Mouse (Mus musculus) kidney, postnatal 14 days (tissue): ENCODE measurements around the gene Il1rapl1.

Experiments
- DNase-seq: peaks from one replicate; pipeline ENCODE4 v3.0.0; 2022; ENCODE audit warnings: mixed read lengths

The Il1rapl1 gene

DNA sequence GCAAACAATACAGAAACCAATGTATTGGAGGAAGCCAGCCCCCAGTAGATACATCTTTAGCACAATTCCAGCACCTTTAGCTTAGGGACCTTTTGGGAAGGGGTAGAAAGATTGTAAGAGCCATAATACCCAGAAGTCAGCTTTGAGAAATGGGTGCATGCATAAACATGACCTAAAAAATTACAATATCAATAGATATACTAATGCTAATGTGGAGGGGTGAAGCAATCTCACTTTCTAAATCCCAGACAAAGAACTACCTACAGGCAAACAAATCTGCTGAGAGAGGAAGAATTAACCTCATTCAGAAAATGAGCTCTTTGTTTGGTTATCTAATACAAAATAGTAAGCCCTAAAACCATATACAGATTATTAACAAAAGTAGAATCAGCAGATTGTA, 607.4 kb downstream of the Il1rapl1 start:
- no peak for DNase-seq

DNA sequence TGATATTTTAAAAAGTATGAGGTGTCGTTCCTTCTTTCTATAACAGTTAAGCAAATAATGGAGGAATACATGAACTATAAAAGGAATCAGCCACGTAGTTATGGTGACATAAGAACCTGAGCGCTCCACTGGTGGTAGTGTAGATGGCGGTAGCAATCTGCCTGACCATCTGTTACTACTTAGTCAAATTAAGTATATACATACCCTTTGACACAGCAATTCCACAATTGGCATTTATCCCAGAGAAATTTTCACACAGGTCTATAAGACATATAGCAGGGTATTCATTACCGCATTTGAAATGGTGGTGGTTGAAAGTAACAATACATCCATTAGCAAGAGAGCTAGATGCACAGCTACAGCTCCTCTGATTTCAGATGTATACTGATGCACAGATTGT, 612.8 kb downstream of the Il1rapl1 start:
- no peak for DNase-seq

DNA sequence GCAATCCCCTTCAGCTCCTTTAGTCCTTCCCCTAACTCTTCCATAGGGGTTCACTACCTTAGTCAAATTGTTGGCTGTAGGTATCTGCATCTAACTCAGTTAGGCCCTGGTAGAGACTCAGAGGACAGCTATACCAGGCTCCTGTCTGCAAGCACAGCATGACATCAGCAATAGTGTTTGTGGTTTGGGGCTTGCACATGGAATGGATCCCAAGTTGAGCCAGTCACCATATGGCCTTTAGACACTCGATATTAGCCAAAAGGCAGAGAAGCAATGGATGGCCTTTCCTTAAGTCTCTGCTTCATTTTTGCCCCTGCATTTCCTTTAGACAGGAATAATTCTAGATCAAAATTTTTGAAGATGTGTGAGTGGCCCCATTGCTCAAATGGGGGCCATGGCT, 632.0 kb downstream of the Il1rapl1 start:
- DNase-seq, result no peak

DNA sequence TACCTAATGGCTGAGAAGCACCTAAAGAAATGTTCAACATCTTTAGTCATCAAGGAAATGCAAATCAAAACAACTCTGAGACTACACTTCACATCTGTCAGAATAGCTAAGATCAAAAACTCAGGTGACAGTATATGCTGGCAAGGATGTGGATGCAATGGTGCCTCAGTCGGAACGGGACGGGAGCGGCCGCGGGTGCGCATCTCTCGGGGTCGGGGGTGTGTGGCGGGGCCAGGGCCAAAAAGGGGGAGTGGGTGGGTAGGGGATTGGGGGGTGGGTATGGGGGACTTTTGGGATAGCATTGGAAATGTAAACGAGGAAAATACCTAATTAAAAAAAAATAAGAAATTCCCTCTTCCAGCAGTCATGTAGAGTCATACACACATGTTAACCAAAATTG, 877.3 kb downstream of the Il1rapl1 start:
- peak; percentile 88 for DNase-seq

DNA sequence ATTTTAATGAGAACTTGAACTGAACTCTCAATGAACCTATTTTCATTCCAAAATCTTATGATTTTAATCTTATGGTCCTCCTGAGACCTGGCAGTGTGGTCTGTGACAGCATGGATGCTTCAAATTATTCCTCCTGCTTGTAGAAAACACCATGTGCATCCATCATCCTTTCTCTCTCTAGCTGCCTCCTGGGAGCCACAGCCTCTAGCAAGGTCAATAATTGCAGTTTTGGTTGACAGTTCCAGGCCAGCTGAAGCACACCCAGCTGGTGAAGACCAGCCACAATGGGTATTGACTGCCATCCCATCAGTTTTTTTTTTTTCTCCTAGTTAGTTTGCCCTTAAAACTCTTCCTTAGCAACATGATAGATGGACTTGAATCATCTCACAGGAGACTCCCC, 890.2 kb downstream of the Il1rapl1 start:
- DNase-seq, result no peak

DNA sequence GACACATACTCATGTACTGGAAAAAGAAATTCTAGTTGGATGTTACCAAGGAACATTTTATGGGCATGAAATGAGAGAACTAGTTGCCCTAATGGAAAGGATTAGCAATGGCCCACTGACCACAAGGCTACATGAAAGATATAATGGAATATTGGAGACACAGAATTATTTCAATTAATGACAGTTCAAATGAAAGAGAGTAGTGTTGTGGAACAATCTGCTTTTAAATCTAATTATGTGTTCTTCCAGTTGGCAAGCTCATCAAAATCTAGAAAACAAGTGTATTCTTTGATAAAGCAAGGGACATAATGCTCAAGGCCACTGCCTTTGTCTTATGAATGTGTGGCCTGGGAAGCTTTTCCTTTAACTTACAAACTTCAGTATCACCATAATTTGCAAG, 1113.1 kb downstream of the Il1rapl1 start:
- no peak for DNase-seq

DNA sequence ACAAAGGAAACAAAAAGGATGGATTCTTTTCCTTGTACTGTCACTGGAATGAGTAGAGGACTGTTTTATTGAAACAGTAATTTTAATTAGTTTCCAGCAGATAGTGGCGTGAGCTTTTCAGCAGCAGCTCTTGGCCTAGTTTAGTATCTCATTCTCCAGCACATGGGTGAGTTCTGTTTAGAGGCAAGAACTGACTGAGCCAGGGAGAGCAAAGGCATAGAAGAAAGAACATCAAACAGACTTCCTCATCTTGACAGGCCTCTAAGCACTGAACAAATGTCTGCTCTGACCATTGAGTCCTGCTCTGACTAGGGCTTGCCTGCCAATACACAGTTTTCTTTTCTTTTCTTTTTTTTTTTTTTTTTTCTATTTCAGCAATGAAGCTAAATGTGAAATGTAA, 1160.3 kb downstream of the Il1rapl1 start:
- no peak for DNase-seq

DNA sequence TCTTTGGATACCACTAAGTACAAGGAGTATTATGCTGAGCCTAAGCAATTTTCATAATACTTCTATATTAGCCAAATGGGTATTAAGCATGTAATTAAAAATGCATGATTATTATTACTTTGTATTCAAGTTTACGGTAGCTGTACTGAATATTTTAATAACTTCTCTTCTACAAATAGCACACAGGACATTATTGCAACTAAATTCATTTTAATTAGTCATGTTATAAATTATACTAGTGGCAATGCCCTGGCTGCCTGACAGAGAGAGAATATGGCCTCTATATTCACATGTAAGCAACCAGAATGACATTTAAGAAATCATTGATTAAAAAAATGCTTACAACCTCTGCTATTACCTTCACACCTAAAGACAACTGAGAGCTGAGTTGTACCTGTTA, 1160.8 kb downstream of the Il1rapl1 start:
- no peak for DNase-seq

DNA sequence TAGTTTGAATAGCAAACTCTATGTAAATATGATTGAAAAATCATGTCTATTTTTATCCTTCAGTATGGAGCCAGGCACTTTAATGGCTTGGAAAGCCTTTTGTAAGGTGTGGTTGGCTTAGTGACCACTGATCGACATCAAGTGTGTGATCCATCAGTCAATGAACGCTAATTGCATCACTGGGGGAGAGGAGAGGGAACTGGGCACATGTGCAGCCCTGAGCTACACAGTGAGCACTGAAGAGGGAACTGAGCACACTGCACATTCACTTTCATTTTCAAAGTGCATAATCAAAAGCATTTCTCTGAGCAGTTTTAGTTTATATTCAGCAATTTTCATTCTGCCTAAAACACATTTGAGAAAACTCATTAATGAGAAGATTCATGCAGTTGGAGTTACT, 1164.5 kb downstream of the Il1rapl1 start:
- DNase-seq, result no peak

DNA sequence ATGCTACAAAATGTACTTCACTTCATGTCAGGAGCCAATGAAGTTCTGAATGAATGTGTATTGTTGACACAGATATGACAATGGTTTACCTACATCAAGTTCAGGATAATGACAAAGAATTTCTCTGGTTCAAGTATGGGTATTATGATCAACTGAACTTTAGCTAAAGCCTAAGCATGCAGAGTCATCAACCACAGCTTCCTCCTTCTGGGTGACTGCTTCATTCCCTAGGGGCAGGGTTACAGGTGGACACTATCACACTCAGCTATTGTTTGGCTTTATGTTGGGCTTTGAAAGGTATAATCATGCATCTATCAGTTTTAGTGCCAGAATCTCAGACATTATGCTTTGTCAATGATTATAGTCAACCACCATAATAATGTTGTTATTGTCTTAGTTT, 1166.3 kb downstream of the Il1rapl1 start:
- no peak for DNase-seq

DNA sequence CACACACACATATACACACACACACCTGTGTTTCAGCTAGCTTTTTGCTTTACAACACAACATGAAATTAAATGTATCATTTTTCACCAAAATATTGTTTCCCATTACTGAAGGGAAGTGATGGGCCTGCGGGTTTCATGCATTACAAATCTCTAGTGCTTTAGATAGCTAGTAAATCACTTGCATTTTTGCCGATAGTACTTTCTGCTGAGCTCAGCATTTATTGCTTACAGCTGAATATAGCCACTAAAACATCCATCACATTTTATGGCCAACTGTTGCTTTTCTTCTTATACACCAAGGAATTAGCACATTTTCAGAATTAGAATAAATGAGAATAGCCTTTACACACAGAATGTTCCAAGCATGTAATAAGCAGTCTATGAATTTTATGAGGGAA, 1260.6 kb downstream of the Il1rapl1 start:
- no peak for DNase-seq

DNA sequence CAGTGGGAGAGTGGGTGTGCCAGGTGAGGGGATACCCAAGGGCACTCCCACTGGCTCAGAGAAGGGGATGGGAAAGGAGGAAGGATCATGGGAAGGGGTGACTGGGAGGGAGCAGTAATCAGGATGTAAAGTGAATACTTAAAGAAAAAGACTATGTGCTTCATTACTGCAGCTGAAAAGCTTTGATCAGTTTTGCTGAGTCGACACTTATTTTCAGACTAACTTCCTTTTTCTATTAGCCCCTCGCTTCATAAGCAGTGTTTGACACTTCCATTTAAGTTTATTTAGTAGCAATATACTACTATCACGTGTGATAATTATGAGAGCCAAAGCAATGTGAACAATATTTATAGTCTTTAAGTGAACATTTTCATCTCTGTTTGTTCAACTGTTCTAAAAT, 1307.2 kb downstream of the Il1rapl1 start:
- no peak for DNase-seq

DNA sequence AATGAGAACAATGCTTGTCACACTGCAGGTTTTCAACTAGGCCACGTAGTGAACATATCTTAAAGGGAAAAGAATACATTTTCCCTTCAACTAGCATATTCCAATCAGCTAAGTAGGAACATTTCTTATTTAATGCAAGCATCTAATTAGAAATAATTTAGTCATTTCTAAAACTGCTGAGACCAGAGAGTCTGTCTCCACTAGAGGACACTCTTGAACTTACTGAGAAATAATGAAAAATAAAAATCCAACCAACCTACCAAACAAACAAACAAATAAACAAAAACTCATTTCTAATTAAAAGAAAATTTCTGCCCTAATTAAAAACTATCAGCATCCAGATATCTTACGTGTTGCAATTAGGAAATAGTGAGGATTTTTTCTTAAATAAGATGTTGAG, 1312.7 kb downstream of the Il1rapl1 start:
- DNase-seq, result no peak

DNA sequence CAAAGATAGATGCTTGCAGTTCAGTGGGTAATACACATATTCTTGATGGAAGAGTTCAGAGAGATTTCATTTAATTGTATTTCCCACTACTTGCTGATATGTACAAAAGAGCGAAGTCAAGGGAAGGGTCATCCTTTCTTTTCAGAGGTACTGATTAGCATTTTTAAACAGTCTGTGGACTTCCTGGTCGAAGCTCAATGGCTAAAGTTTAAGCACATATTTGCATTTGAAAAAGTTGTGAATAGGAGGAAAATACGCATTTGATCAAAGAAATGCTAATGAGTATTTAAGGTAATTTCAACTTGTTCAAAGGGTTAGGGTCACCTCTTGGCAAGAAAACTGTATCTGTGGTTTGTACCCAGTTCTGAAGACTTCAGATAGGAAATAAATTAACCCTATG, 1386.6 kb downstream of the Il1rapl1 start:
- DNase-seq, result no peak
